Comparison of ENCODE assay signal across 23 mouse cellular contexts in the genomic region with DNA sequence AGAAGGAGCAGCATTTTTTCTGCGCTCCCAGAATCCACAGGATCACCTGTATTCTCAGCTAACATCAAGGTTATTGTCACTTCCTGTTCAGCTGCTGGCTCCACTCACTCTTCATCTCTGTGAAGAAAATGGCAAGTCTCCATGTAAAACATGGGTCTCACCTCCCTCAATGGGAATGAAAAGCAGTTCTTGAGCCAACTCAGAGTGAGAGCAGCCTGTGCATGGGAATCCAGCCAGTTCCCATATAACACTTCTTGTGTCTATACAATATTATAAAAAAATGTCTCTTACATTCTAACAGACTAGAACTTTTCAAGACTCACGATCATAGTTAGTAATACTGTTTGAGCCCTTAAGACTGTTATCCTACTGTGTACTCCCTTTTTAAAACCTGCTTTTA. TPM values are rescaled to one million over a fixed set of nuclear protein-coding genes. Genes with fewer than 3 reads are reported as not detected.
A peak's percentile ranks its signal among the peaks of the same experiment; 100 is the strongest.
DNase-seq lines count a peak whose midpoint lies in the region; ATAC-seq and TF ChIP-seq lines count a peak whose summit lies in the region.
"Had no signal": no experiment of that assay in that cellular context is flagged by ENCODE, and none has a peak within 500 bp of the region (broad histone marks: within the 10 kb centered on the region; RNA-seq: fewer than 3 reads in every experiment).

No protein-coding gene starts in this region.

- no peak for DNase-seq in frontal cortex, postnatal 14 days (ENCODE audit: low spot score in 2 of 2)
- peak; percentile 5 to 9 for DNase-seq in left cerebral cortex, postnatal 14 days (ENCODE audit: low spot score in 2 of 2)
- no peak for DNase-seq in left cerebral cortex, postnatal 10 days (ENCODE audit: extremely low spot score in 1 of 2, low spot score in 2 of 2)
- peak; percentile 40 for DNase-seq in brain, adult 2 months (ENCODE audit: low read depth, low spot score)
- DNase-seq in brain, embryonic 14.5 days (ENCODE audit: low read depth), result peak; percentile 5
- DNase-seq in thymus, postnatal 36 days, result no peak
- DNase-seq: adrenal gland, adult 2 months; adrenal gland, postnatal 25 days; cerebellum, adult 11 months; cerebellum, adult 8-10 months; cerebellum, postnatal 14 days; heart, adult 2 months; heart, postnatal 14 days; kidney, adult 11 months had no signal

- intact Hi-C loops in left cerebral cortex, postnatal 14 days (cut with DNase I), result no loop called here
- intact Hi-C loops in left cerebral cortex, postnatal 10 days (cut with DNase I), result no loop called here

- TF ChIP-seq CTCF in brain, embryonic 14.5 days (IDR thresholded peaks at IDR 0.05; ENCODE audit: borderline replicate concordance, extremely low read depth, insufficient read depth, insufficient read length), result no peak

- no peak for TF ChIP-seq POLR2A in brain, embryonic 14.5 days (IDR thresholded peaks at IDR 0.05; ENCODE audit: borderline replicate concordance, extremely low read depth, insufficient read depth, insufficient read length, poor library complexity, severe bottlenecking)

- peak; percentile 83 for ATAC-seq in frontal cortex, adult (ENCODE audit: low TSS enrichment)
- ATAC-seq: forebrain, embryonic 15.5 days; hindbrain, postnatal 0 days had no signal

RNA-seq across cellular contexts. Expression of a gene that starts 57.7 kb away (rescaled TPM):
- 10 to 100 TPM; 17.1 to 17.3 TPM for total RNA-seq in left cerebral cortex, postnatal 14 days (2021)
- total RNA-seq in left cerebral cortex, postnatal 10 days (2021), result 10 to 100 TPM; 18.8 to 20.1 TPM
- 1.7 and 3.2 TPM in 2 replicates for polyA plus RNA-seq in brain, embryonic 14.5 days (2012; rRNA removed)
- total RNA-seq: common myeloid progenitor, adult 5-6 weeks; ES-E14; hematopoietic stem cell, adult 5-6 weeks had no signal
- polyA plus RNA-seq: adrenal gland, adult 2 months; heart, adult 2 months; heart, embryonic 11.5 days; heart, embryonic 15.5 days; intestine, embryonic 14.5 days had no signal

Comparison
In these comparisons a context has a peak if more than half of its experiments do, and no peak if none do; other contexts are left out.
1. DNase-seq: peak in left cerebral cortex, postnatal 14 days (2 of 2), brain, adult 2 months (single experiment) and brain, embryonic 14.5 days (single experiment); none in frontal cortex, postnatal 14 days (0 of 2), left cerebral cortex, postnatal 10 days (0 of 2) and thymus, postnatal 36 days (0 of 2).